Mouse (Mus musculus) forebrain, embryonic 13.5 days (tissue): ENCODE data around the gene Nr1d1. TPM values are rescaled to one million over a fixed set of nuclear protein-coding genes. Genes with fewer than 3 reads are reported as not detected.

ENCODE experiments used
- polyA plus RNA-seq: library from polyadenylated mRNA; unstranded; fragments of >200 nt; fragmentation: Nextera tagmentation; extraction: Ambion mirVana; gene quantifications from 2 replicates; pipeline ENCODE4 v1.2.1, GENCODE M21; 2015

Nr1d1 gene
- polyA plus RNA-seq, 1 experiment from 2014 or later: 2.3 TPM

Other genes with a start within 250 kb of the Nr1d1 start
- not detected in 2 replicates for gene Ikzf3, start 229.3 kb downstream of the Nr1d1 start, polyA plus RNA-seq
- not detected in 2 replicates for gene Zpbp2, start 224.2 kb downstream of the Nr1d1 start, polyA plus RNA-seq
- gene Ormdl3, start 188.0 kb downstream of the Nr1d1 start, polyA plus RNA-seq: 77.3 and 88.0 TPM in 2 replicates
- gene Lrrc3c, start 177.0 kb downstream of the Nr1d1 start, polyA plus RNA-seq: not detected in 2 replicates
- gene Gm12355, start 149.7 kb downstream of the Nr1d1 start, polyA plus RNA-seq: 1.2 and 1.3 TPM in 2 replicates
- not detected in 2 replicates for gene Gsdma3, start 149.0 kb downstream of the Nr1d1 start, polyA plus RNA-seq
- not detected in 2 replicates for gene Gsdma2, start 128.6 kb downstream of the Nr1d1 start, polyA plus RNA-seq
- not detected in 2 replicates for gene Gsdma, start 111.0 kb downstream of the Nr1d1 start, polyA plus RNA-seq
- gene Psmd3, start 92.8 kb downstream of the Nr1d1 start, polyA plus RNA-seq: 187 and 198 TPM in 2 replicates
- 0.12 TPM in 1 of 2 replicates, not detected in the other for gene Csf3, start 74.1 kb downstream of the Nr1d1 start, polyA plus RNA-seq
- 79.0 and 86.0 TPM in 2 replicates for gene Med24, start 45.9 kb downstream of the Nr1d1 start, polyA plus RNA-seq
- gene Thra, start 34.7 kb downstream of the Nr1d1 start, polyA plus RNA-seq: 93.5 and 95.2 TPM in 2 replicates
- 31.3 and 32.9 TPM in 2 replicates for gene Msl1, start 20.2 kb upstream of the Nr1d1 start, polyA plus RNA-seq
- 46.4 and 51.1 TPM in 2 replicates for gene Casc3, start 29.6 kb upstream of the Nr1d1 start, polyA plus RNA-seq
- gene Rapgefl1, start 61.5 kb upstream of the Nr1d1 start, polyA plus RNA-seq: 2.4 and 3.0 TPM in 2 replicates
- 5.0 and 5.4 TPM in 2 replicates for gene Wipf2, start 88.3 kb upstream of the Nr1d1 start, polyA plus RNA-seq
- gene Cdc6, start 132.5 kb upstream of the Nr1d1 start, polyA plus RNA-seq: 23.0 and 26.9 TPM in 2 replicates
- 8.7 and 10.2 TPM in 2 replicates for gene Rara, start 152.5 kb upstream of the Nr1d1 start, polyA plus RNA-seq
- gene Gjd3, start 207.7 kb upstream of the Nr1d1 start, polyA plus RNA-seq: 0.21 TPM in 1 of 2 replicates, not detected in the other
- 276 and 284 TPM in 2 replicates for gene Top2a, start 248.9 kb upstream of the Nr1d1 start, polyA plus RNA-seq